Mouse (Mus musculus) E14TG2a.4 (cell line): ENCODE data around the gene Eme2.

Experiments used
- H3K27me3 ChIP-seq: 2 replicates; pipeline ENCODE4 v1.6.1; 2014; ENCODE audit warnings: low read length, control low read depth; ENCODE audit not compliant: insufficient read depth
- H3K36me3 ChIP-seq: 2 replicates; pipeline ENCODE4 v1.6.1; 2014; ENCODE audit warnings: low read length, control low read depth; ENCODE audit not compliant: insufficient read depth
- H3K4me1 ChIP-seq: replicated peaks from 2 replicates; pipeline ENCODE4 v1.6.1; 2014; ENCODE audit warnings: low read depth, low read length, control low read depth
- H3K4me3 ChIP-seq: replicated peaks from 2 replicates; pipeline ENCODE4 v1.5.1; 2014; ENCODE audit warnings: mild to moderate bottlenecking, low read length
- H3K9me3 ChIP-seq: 2 replicates; pipeline ENCODE4 v1.6.1; 2014; ENCODE audit warnings: low read length, control low read depth
- CTCF ChIP-seq: conservative IDR thresholded peaks from 2 replicates; pipeline ENCODE4 v1.5.1; 2014; ENCODE audit warnings: low read length
- NANOG ChIP-seq: IDR thresholded peaks from 2 replicates; pipeline ENCODE4 v1.6.1; 2014; ENCODE audit warnings: borderline replicate concordance, low read length, mixed read lengths
- POU5F1 ChIP-seq: IDR thresholded peaks from 2 replicates; pipeline ENCODE4 v1.6.1; 2014; ENCODE audit warnings: low read length, borderline replicate concordance

The Eme2 gene

GRCm38 (mm10) chr17:24885356-24886133 lies 9.3 kb downstream of the Eme2 start:
- TF ChIP-seq CTCF (no peak), POU5F1 (no peak), NANOG (no peak)
- H3K9me3 ChIP-seq, result no peaks in the 10 kb centered on the region
- peaks cover 58% of the 10 kb centered on the region for H3K36me3 ChIP-seq
- H3K4me1 ChIP-seq, result peaks cover 84% of the 10 kb centered on the region
- H3K4me3 ChIP-seq, result peak overlapping the region; percentile 100
- no peaks in the 10 kb centered on the region for H3K27me3 ChIP-seq

- H3K4me3 ChIP-seq, result peak overlapping the region; percentile 100
- TF ChIP-seq CTCF (no peak), POU5F1 (no peak), NANOG (no peak)
- no peaks in the 10 kb centered on the region for H3K27me3 ChIP-seq
- H3K36me3 ChIP-seq, result peaks cover 50% of the 10 kb centered on the region
- H3K4me1 ChIP-seq, result peaks cover 84% of the 10 kb centered on the region
- H3K9me3 ChIP-seq, result no peaks in the 10 kb centered on the region
These were observed 10.5 kb downstream of the Eme2 start for GRCm38 (mm10) chr17:24884391-24884790.

- Histone ChIP-seq H3K27me3 (no peaks in the 10 kb centered on the region), H3K4me1 (peaks cover 88% of the 10 kb centered on the region), H3K4me3 (peak overlapping the region; percentile 74), H3K36me3 (peaks cover 42% of the 10 kb centered on the region), H3K9me3 (no peaks in the 10 kb centered on the region)
- TF ChIP-seq CTCF (peak; percentile 51), POU5F1 (no peak)
These were observed 13.0 kb downstream of the Eme2 start for GRCm38 (mm10) chr17:24881738-24882440.

- Histone ChIP-seq H3K27me3 (no peaks in the 10 kb centered on the region), H3K36me3 (peaks cover 22% of the 10 kb centered on the region), H3K4me1 (peaks cover 97% of the 10 kb centered on the region), H3K9me3 (no peaks in the 10 kb centered on the region), H3K4me3 (peak overlapping the region; percentile 70)
- TF ChIP-seq CTCF, result no peak
- no peak for TF ChIP-seq POU5F1
- TF ChIP-seq NANOG, result no peak
These were observed 16.4 kb downstream of the Eme2 start for GRCm38 (mm10) chr17:24878531-24878930.

GRCm38 (mm10) chr17:24878117-24878397 lies 16.8 kb downstream of the Eme2 start:
- Histone ChIP-seq H3K9me3 (no peaks in the 10 kb centered on the region), H3K36me3 (peaks cover 17% of the 10 kb centered on the region), H3K4me3 (peak overlapping the region; percentile 70), H3K27me3 (no peaks in the 10 kb centered on the region), H3K4me1 (peaks cover 96% of the 10 kb centered on the region)
- TF ChIP-seq CTCF (no peak), NANOG (no peak), POU5F1 (no peak)

- H3K36me3 ChIP-seq, result peaks cover 12% of the 10 kb centered on the region
- H3K4me3 ChIP-seq, result peak overlapping the region; percentile 70
- no peaks in the 10 kb centered on the region for H3K27me3 ChIP-seq
- no peaks in the 10 kb centered on the region for H3K9me3 ChIP-seq
- no peak for TF ChIP-seq NANOG
- H3K4me1 ChIP-seq, result peaks cover 96% of the 10 kb centered on the region
These were observed 17.4 kb downstream of the Eme2 start for GRCm38 (mm10) chr17:24877336-24878116.

- TF ChIP-seq POU5F1 (no peak), NANOG (no peak), CTCF (no peak)
- peaks cover 86% of the 10 kb centered on the region for H3K4me1 ChIP-seq
- H3K4me3 ChIP-seq, result peak overlapping the region; percentile 32; the same call in 1 of the 2 replicates
- no peaks in the 10 kb centered on the region for H3K36me3 ChIP-seq
- no peaks in the 10 kb centered on the region for H3K27me3 ChIP-seq
- H3K9me3 ChIP-seq, result no peaks in the 10 kb centered on the region
These were observed 19.9 kb downstream of the Eme2 start for GRCm38 (mm10) chr17:24874989-24875388.

- Histone ChIP-seq H3K4me3 (peak overlapping the region; percentile 52), H3K36me3 (peaks cover 3% of the 10 kb centered on the region; the same call in 1 of the 2 replicates), H3K27me3 (no peaks in the 10 kb centered on the region), H3K9me3 (no peaks in the 10 kb centered on the region), H3K4me1 (peaks cover 84% of the 10 kb centered on the region)
- 0 out of 2 replicates have a peak, but pooled peaks have one; percentile 34 for TF ChIP-seq POU5F1
- no peak; the same call in 1 of the 2 replicates for TF ChIP-seq NANOG
These were observed 20.5 kb downstream of the Eme2 start for GRCm38 (mm10) chr17:24874405-24874745.
